Mouse (Mus musculus) liver, embryonic 13.5 days (tissue): ENCODE data around the gene Srsf5. TPM values are rescaled to one million over a fixed set of nuclear protein-coding genes. Genes with fewer than 3 reads are reported as not detected.

Source experiments
- ATAC-seq: fragments of 200-750 bp; cut with Nextera tagmentation; 2 replicates; pipeline ENCODE4 v1.8.0; 2017; ENCODE audit warnings: low read depth, mild to moderate bottlenecking, moderate number of reproducible peaks, moderate library complexity
- DNase-seq: peaks from one replicate; pipeline ENCODE4 v3.0.0; 2022
- H3K27ac ChIP-seq: fragments of 300-500 bp; sonication (generic); 2 replicates; pipeline ENCODE4 v1.5.1; 2015; ENCODE audit warnings: moderate library complexity, mild to moderate bottlenecking, inconsistent platforms
- H3K27me3 ChIP-seq: fragments of 300-500 bp; sonication (generic); 2 replicates; pipeline ENCODE4 v1.6.1; 2015; ENCODE audit warnings: mild to moderate bottlenecking, inconsistent platforms
- H3K36me3 ChIP-seq: fragments of 300-500 bp; sonication (generic); 2 replicates; pipeline ENCODE4 v1.6.1; 2015; ENCODE audit warnings: mild to moderate bottlenecking, inconsistent platforms
- H3K4me1 ChIP-seq: fragments of 300-500 bp; sonication (generic); replicated peaks from 2 replicates; pipeline ENCODE4 v1.6.1; 2015; ENCODE audit warnings: inconsistent platforms
- H3K4me2 ChIP-seq: fragments of 300-500 bp; sonication (generic); 2 replicates; pipeline ENCODE4 v1.6.1; 2015; ENCODE audit warnings: inconsistent platforms, mild to moderate bottlenecking, moderate library complexity
- H3K4me3 ChIP-seq: fragments of 300-500 bp; sonication (generic); replicated peaks from 2 replicates; pipeline ENCODE4 v1.5.1; 2015; ENCODE audit warnings: mild to moderate bottlenecking, inconsistent platforms
- H3K9ac ChIP-seq: fragments of 300-500 bp; sonication (generic); 2 replicates; pipeline ENCODE4 v1.6.1; 2015; ENCODE audit warnings: mild to moderate bottlenecking, inconsistent platforms
- H3K9me3 ChIP-seq: fragments of 300-500 bp; sonication (generic); replicated peaks from 2 replicates; pipeline ENCODE4 v1.6.1; 2016; ENCODE audit warnings: inconsistent platforms
- WGBS: fragments of 180-500 bp; shearing (Covaris S2); methylation state at CpG from one replicate; pipeline ENCODE4 v1.1.7; 2015; ENCODE audit not compliant: insufficient replicate concordance; 5-methylcytosine and 5-hydroxymethylcytosine counted together
- polyA plus RNA-seq: library from polyadenylated mRNA; unstranded; fragments of >200 nt; fragmentation: Nextera tagmentation; extraction: Ambion mirVana; gene quantifications from 2 replicates; pipeline ENCODE4 v1.2.1, GENCODE M21; 2015

Gene Srsf5
- 313 and 375 TPM in 2 replicates for polyA plus RNA-seq

DNA sequence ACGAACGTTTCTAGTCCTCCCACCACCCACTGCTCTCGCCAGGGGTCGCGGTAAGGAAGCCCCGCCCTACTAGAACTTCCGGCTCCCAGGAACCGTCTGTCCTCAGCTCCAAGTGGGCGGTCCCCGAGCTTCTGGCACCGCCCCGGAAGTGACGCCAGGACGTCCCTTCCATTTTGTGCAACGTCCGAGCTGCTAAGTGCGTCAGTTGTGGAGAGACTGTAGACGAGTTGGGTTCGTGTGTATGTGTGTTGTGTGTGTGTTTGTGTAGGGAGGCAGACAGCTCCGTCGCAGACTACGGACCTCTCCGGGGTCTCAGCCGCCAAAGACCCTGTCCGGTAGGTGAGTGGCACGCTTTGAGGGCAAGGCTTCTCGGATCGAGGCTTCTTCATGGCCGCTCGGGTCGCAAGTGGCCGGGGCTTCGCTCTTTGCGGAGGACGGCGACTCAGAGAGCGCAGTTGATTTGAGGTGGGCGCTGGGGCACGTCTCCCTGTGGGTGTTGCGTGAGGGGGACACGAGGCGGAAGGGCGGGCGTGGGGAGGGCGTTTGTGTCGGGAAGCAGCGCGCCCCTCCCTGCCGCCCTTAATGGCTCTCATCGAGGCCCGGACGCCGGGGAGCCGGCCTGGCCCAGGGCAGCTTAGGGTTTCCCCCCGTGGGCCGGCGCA, at the start of gene Srsf5:
TSS of gene Srsf5 (plus strand) at position 171 of the 662 bp plus-strand sequence.
- DNase-seq = peak; percentile 95
- H3K9ac ChIP-seq = peak within 1 kb of the TSS; percentile 91
- H3K4me1 ChIP-seq = peaks cover 63% of the 10 kb centered on the region
- ATAC-seq = peak; percentile 72
- H3K36me3 ChIP-seq = peaks cover 40% of the 10 kb centered on the region
- H3K4me3 ChIP-seq = peak within 1 kb of the TSS; percentile 84
- WGBS = under 1% methylated on average over 55 of the region's 57 CpGs
- no peaks in the 10 kb centered on the region for H3K9me3 ChIP-seq
- no peaks in the 10 kb centered on the region for H3K27me3 ChIP-seq
- H3K4me2 ChIP-seq = peak within 1 kb of the TSS; percentile 76
- peak within 1 kb of the TSS; percentile 97 for H3K27ac ChIP-seq

DNA sequence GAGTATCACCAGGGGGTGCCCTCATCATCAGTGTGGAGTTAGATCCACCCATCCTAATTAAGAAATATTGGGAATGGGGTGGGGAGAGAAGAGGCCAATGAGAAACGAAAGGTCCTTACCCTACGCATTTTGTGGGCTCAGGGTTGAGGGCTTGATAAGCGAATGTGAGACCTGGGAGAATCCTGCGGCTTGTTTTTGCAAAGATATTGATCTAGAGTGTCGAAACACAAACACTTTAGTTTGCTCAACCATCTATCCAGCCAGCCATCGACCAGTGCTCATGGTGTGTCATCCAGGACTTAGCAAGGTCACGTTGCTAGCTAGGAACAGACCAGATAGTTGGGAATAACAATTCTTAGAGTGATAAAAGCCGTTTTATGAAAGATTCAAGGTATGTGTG, 35.7 kb upstream of the Srsf5 start:
- Histone ChIP-seq H3K4me1 (no peaks in the 10 kb centered on the region), H3K4me3 (no peak overlapping the region), H3K9me3 (0 out of 2 replicates have a peak, but pooled peaks cover 4% of the 10 kb centered on the region), H3K27me3 (no peaks in the 10 kb centered on the region), H3K36me3 (no peaks in the 10 kb centered on the region), H3K4me2 (no peak overlapping the region), H3K9ac (no peak overlapping the region), H3K27ac (peak overlapping the region; percentile 39; the same call in 1 of the 2 replicates)
- DNase-seq = no peak
- peak; percentile 80 for ATAC-seq
- WGBS = 57% methylated on average over 8 of the region's 8 CpGs

DNA sequence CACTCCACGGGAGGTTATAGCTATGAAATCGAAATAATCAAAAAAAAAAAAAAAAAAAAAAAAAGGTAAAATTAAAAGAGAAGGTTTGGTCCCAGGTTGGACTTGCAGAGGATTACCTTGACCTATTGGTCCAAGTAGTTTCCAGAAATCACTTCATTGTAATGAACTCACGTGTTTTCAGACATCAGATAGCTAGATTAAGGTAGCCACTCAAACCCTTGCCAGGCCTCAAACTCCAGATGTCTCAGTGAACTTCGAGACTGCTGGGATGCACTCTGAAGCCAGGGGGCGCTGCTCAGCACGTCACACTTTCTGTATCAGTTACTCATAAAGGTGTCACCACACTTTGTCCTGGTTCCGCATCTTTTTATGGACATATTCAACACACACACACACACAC, 27.5 kb upstream of the Srsf5 start:
- Histone ChIP-seq H3K4me3 (no peak overlapping the region), H3K27me3 (peaks cover 18% of the 10 kb centered on the region), H3K9me3 (no peaks in the 10 kb centered on the region), H3K9ac (no peak overlapping the region), H3K36me3 (no peaks in the 10 kb centered on the region), H3K4me1 (peaks cover 2% of the 10 kb centered on the region; the same call in 1 of the 2 replicates), H3K4me2 (no peak overlapping the region), H3K27ac (no peak overlapping the region)
- DNase-seq (peak; percentile 31), ATAC-seq (no peak)
- 38% methylated on average over 7 of the region's 7 CpGs for WGBS

DNA sequence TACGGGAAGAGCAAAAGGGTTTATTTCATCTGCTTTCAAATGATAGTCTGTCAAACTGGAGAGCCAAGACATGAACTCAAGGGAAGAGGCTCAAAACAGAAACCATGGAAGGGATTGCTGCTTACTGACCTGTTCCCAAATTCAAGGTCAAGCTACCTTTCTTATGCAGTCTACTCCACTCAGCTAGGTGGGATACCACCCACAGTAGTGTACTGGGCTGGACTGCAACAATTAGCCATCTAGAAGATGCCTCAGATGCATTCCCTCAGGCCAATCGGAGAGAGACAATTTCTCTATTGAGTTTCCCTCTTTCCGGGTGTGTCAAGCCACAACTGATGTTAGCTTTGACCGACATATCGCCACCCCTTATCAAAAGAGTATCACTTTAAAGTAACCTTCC, 24.0 kb upstream of the Srsf5 start:
- Histone ChIP-seq H3K27ac (no peak overlapping the region), H3K9ac (no peak overlapping the region), H3K36me3 (no peaks in the 10 kb centered on the region), H3K27me3 (peaks cover 33% of the 10 kb centered on the region), H3K4me3 (no peak overlapping the region), H3K9me3 (no peaks in the 10 kb centered on the region), H3K4me1 (peaks cover 19% of the 10 kb centered on the region), H3K4me2 (no peak overlapping the region)
- ATAC-seq (no peak), DNase-seq (no peak)
- WGBS = 79% methylated on average over 5 of the region's 5 CpGs

DNA sequence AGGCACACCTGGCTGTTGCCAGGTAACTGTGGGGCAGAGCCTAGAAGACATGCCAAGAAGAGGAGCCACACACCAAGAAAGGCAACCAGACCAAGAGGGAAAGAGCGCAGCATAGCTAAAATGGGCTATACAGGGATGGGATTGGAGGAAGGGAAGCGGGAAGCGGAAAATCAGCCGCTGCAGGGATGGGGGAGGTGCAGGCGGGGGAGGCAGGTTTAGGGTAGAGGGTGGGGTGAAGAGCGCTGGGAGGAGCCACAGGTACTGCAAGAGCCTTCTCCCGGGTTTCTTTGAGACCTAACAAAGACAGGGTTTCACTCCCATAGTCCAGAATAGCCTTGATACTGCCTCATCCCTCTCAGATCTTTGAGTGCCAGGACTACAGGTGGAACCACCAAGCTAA, 22.4 kb upstream of the Srsf5 start:
- WGBS = 14% methylated on average over 7 of the region's 7 CpGs
- DNase-seq = no peak
- ATAC-seq = no peak
- Histone ChIP-seq H3K9ac (peak overlapping the region; percentile 1; the same call in 1 of the 2 replicates), H3K27ac (no peak overlapping the region), H3K36me3 (no peaks in the 10 kb centered on the region), H3K4me2 (peak overlapping the region; percentile 21), H3K4me3 (no peak overlapping the region), H3K4me1 (peaks cover 30% of the 10 kb centered on the region), H3K27me3 (peaks cover 33% of the 10 kb centered on the region), H3K9me3 (no peaks in the 10 kb centered on the region)

DNA sequence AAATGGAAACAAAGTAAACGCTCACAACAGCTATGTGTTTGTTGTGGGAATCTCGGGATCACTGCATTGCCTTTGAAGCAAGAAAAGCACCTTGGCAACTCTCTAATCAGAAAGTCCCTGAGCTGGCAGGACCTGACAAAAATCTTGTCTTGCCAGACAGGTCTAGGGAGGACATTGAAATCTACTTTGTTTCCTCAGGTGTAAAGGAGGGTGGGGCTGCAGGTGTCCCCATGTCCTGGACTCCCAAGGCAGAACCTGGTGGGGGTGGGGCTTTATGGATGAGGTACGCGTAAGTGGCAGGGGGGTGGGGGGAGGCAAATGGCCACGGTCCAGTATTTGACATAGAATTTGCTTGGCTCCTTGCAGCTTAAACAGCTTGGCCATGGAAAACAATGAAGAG, 21.7 kb upstream of the Srsf5 start:
- H3K27me3 ChIP-seq = peaks cover 33% of the 10 kb centered on the region
- ATAC-seq (no peak), DNase-seq (no peak)

DNA sequence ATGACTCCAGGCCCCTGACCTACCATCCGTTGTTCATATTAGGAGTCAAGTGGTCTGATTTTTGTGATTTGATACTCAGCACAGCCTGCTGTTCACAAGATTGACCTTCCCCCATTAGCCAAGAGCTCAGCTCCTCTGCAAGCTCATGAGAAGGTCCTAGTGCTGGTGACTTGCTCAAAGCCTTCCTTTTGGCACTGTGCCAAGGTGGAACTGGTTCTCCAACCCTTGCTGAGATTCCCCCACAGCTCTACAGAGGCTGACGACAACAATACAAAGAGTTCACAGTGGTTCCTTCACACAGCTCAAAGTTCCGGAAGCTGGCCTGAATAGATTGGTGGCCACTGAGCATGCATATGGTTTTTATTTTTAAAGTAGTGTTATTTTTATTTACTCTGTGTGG, 21.1 kb upstream of the Srsf5 start:
- DNase-seq (no peak), ATAC-seq (no peak)
- no peak overlapping the region for H3K4me3 ChIP-seq
- H3K9me3 ChIP-seq = no peaks in the 10 kb centered on the region
- WGBS = 73% methylated on average over 3 of the region's 3 CpGs
- no peak overlapping the region for H3K9ac ChIP-seq
- H3K36me3 ChIP-seq = no peaks in the 10 kb centered on the region
- peaks cover 33% of the 10 kb centered on the region for H3K27me3 ChIP-seq
- no peak overlapping the region for H3K4me2 ChIP-seq
- H3K4me1 ChIP-seq = peaks cover 32% of the 10 kb centered on the region
- H3K27ac ChIP-seq = no peak overlapping the region

More for the DNA sequence above, 21.7 kb upstream of the Srsf5 start:
- Histone ChIP-seq H3K4me1 (peaks cover 30% of the 10 kb centered on the region), H3K27ac (no peak overlapping the region), H3K9me3 (no peaks in the 10 kb centered on the region), H3K4me2 (no peak overlapping the region), H3K4me3 (no peak overlapping the region), H3K36me3 (no peaks in the 10 kb centered on the region), H3K9ac (no peak overlapping the region)
- WGBS = 52% methylated on average over 5 of the region's 5 CpGs

DNA sequence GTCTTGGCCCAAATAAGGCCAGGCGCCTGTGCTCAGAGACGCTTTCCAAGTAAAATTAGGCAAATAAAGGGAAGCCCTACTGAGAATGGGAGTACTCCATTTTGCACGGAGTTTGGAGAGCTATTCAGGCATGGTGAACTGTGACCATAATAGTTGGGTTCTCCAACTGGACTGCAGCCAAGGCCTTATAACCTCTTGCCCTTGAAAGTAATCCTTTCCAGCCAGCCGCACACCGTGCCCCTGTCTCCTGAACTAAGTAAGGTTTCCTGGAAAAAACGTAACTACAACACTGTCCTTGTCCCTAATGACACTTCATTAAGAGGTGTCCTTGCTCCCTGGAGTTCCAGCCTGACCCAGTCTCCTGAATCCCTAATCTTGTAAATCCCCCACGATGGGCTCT, 19.4 kb upstream of the Srsf5 start:
- Histone ChIP-seq H3K9ac (no peak overlapping the region), H3K4me1 (peaks cover 48% of the 10 kb centered on the region), H3K9me3 (no peaks in the 10 kb centered on the region), H3K27me3 (peaks cover 29% of the 10 kb centered on the region), H3K36me3 (no peaks in the 10 kb centered on the region), H3K4me3 (no peak overlapping the region), H3K27ac (no peak overlapping the region; the same call in 1 of the 2 replicates), H3K4me2 (no peak overlapping the region)
- ATAC-seq (no peak), DNase-seq (no peak)
- 72% methylated on average over 7 of the region's 7 CpGs for WGBS

DNA sequence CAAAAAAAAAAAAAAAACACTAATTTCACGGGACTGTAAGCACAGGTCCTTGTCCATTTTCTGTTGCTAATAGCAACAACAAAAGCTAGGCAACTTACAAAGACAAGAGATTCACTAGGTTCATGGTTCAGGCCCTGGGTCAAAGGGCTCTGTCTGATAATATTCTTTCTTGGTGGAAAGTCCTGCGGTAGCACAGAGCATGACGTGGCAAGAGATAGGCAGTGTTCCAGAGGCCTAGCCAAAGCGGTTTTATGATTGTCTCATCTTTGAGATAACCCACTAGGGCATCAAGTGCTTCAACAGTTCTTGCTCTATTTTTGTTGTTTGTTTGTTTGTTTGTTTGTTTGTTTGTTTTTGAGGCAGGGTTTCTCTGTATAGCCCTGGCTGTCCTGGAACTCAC, 18.8 kb upstream of the Srsf5 start:
- H3K4me1 ChIP-seq = peaks cover 54% of the 10 kb centered on the region
- no peak overlapping the region for H3K9ac ChIP-seq
- H3K4me3 ChIP-seq = no peak overlapping the region
- peak; percentile 26 for DNase-seq
- H3K36me3 ChIP-seq = no peaks in the 10 kb centered on the region
- H3K4me2 ChIP-seq = no peak overlapping the region
- H3K27ac ChIP-seq = no peak overlapping the region
- no peaks in the 10 kb centered on the region for H3K9me3 ChIP-seq
- WGBS = 38% methylated on average over 4 of the region's 4 CpGs
- H3K27me3 ChIP-seq = peaks cover 25% of the 10 kb centered on the region
- peak; percentile 55; the same call in 1 of the 2 replicates for ATAC-seq

DNA sequence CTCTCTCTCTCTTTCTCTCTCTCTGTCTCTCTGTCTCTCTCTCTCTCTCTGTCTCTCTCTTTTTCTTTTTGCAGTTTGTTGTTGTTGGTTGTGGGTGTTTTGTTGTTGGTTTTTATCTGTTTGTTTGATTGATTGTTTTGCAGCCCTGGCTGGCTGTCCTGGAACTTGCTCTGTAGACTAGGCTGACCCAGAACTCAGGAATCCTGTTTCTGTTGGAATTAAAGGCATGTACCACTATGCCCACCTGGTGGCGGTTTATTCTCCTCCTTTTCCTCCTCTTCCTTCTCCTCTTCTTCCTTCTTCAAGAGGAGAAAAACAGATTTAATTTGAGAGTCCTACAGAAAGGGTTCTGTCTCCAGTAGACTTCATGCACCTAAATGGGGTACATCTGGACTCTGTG, 17.8 kb upstream of the Srsf5 start:
- Histone ChIP-seq H3K36me3 (no peaks in the 10 kb centered on the region), H3K4me2 (no peak overlapping the region), H3K9me3 (no peaks in the 10 kb centered on the region), H3K27me3 (peaks cover 16% of the 10 kb centered on the region), H3K4me3 (no peak overlapping the region), H3K9ac (no peak overlapping the region), H3K27ac (no peak overlapping the region), H3K4me1 (peaks cover 59% of the 10 kb centered on the region)
- no peak for ATAC-seq
- 53% methylated on average over 1 of the region's 1 CpGs for WGBS
- no peak for DNase-seq

DNA sequence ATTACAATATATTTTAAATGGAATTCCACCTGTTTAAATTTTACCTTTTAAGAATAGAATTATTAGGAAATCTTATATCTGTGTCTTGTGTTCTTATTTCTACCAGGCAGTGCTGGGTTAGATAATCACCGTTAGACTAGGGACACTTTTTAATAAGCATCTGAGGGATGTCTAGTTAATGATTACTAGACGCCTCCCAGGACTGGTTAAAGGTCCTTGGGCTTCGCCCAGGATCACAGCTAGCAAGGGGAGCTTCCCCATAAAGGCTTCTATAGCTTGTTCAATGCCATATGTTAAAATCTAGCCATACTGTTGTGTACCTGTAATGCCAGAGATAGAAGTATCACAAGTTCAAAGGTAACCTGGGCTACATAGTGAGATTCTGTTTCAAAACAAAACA, 16.4 kb upstream of the Srsf5 start:
- DNase-seq = no peak
- peaks cover 4% of the 10 kb centered on the region; the same call in 1 of the 2 replicates for H3K27me3 ChIP-seq
- no peak overlapping the region for H3K4me3 ChIP-seq
- no peaks in the 10 kb centered on the region for H3K36me3 ChIP-seq
- H3K4me1 ChIP-seq = peaks cover 48% of the 10 kb centered on the region
- no peaks in the 10 kb centered on the region for H3K9me3 ChIP-seq
- peak overlapping the region; percentile 75 for H3K27ac ChIP-seq
- H3K9ac ChIP-seq = no peak overlapping the region
- H3K4me2 ChIP-seq = no peak overlapping the region
- WGBS = 61% methylated on average over 3 of the region's 3 CpGs
- no peak for ATAC-seq

DNA sequence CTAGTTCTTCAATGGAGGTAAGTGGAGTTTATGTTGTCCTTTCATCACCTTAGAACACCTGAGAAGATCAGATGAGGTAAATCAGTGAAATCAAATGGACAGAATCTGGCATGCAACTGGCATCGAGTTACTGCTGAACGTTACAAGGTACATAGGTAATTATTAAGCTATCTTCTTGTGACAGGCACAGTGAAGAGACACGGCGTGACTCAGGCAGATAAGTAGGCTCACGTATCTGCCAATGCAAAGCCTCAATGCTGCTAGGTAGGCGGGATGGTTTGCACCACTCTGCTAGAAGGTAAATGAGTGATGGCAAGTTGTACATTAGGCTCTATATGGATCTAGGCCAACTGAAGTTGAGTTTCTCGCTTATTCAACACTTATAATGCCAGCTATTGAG, 15.2 kb upstream of the Srsf5 start:
- DNase-seq = peak; percentile 53

More for the DNA sequence above, 15.2 kb upstream of the Srsf5 start:
- H3K9me3 ChIP-seq = no peaks in the 10 kb centered on the region
- peak overlapping the region; percentile 68 for H3K27ac ChIP-seq
- no peaks in the 10 kb centered on the region for H3K36me3 ChIP-seq
- no peaks in the 10 kb centered on the region for H3K27me3 ChIP-seq
- 34% methylated on average over 7 of the region's 7 CpGs for WGBS
- ATAC-seq = peak; percentile 90
- H3K4me3 ChIP-seq = no peak overlapping the region
- H3K4me2 ChIP-seq = no peak overlapping the region
- H3K9ac ChIP-seq = no peak overlapping the region
- peaks cover 46% of the 10 kb centered on the region for H3K4me1 ChIP-seq
